Mouse (Mus musculus) cerebellum, adult 2 months (tissue): Measurements from ENCODE around the gene Ankrd53.

Experiments
- CTCF ChIP-seq: fragments of 200-500 bp; IDR thresholded peaks from 2 replicates; pipeline ENCODE4 v1.5.1; 2011; ENCODE audit warnings: low read depth, mild to moderate bottlenecking, control low read depth, low read length, moderate library complexity, borderline replicate concordance; ENCODE audit not compliant: insufficient read depth
- POLR2A ChIP-seq: fragments of 200-500 bp; IDR thresholded peaks from 2 replicates; pipeline ENCODE4 v1.6.1; 2011; ENCODE audit warnings: low read length, control low read depth, borderline replicate concordance; ENCODE audit not compliant: insufficient read depth

GRCm38 (mm10) chr6:83738596-83738995, 23.8 kb upstream of the Ankrd53 start:
- TF ChIP-seq POLR2A, result no peak
- no peak for TF ChIP-seq CTCF
